Mouse (Mus musculus): Measurements from ENCODE around the gene Phf3. TPM values are rescaled to one million over a fixed set of nuclear protein-coding genes. Genes with fewer than 3 reads are reported as not detected.

The Phf3 gene
- polyA plus RNA-seq, 1 experiment from 2014 or later, result 30.9 TPM

DNA sequence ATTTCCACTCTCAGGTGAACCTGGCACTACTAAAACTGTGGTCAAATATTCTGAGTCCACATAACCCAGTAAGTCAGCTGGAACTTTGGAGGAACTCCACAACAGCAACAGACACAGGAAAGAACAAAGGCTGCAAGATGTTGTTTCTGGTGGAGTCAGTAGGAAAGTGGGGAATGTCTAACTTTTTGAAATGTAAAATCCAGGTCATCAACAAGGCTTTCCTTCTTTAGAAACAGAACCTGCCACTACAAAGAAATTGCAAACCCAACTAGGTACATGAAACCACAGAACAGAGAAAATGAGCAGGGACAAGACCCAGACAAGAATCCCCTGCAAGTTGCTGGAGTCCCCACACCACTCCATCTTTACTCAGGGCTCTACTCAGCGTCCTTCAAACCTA, 26.0 kb downstream of the Phf3 start:
- Histone ChIP-seq H3K4me2 (ENCODE audit: low read length) (no peak overlapping the region), H3K4me1 (replicated peaks; ENCODE audit: insufficient read depth, low read length) (0 out of 2 replicates have a peak, but pooled peaks cover 4% of the 10 kb centered on the region), H3K27ac (peak overlapping the region; percentile 1; the same call in 1 of the 2 replicates), H3K9ac (ENCODE audit: low read depth, low read length) (no peak overlapping the region), H3K4me3 (replicated peaks; ENCODE audit: low read depth, low read length) (no peak overlapping the region), H3K9me3 (replicated peaks; ENCODE audit: low read length) (no peaks in the 10 kb centered on the region), H3K36me3 (ENCODE audit: insufficient read depth, low read length) (0 out of 2 replicates have a peak, but pooled peaks cover 3% of the 10 kb centered on the region), H3K27me3 (ENCODE audit: insufficient read depth, low read length) (no peaks in the 10 kb centered on the region)
- ATAC-seq (replicated peaks; ENCODE audit: low FRiP score, low read depth) (no peak), DNase-seq (ENCODE audit: low spot score) (no peak)
- TF ChIP-seq CTCF (IDR thresholded peaks at IDR 0.05; ENCODE audit: low read depth), result no peak
- WGBS, result 28% methylated on average over 1 of the region's 1 CpGs

DNA sequence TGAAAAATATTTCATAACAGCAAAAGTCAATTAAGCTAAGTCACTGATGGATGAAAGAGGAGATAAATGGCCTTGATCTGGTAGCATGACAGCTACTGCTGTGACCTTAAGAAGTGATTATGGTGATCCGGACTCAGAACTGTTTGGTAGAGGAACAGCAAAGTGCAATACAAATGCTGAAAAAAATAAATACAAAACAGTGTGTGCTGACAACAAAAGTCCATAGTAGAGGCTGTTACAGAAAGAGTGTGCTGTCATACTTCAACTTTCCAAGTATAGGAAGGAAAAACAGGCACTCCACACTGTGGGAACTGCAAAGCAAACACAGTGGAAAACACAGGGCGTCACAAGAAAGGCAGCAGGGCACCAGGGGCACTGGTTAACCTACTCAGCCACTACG, 34.1 kb downstream of the Phf3 start:
- H3K27me3 ChIP-seq (ENCODE audit: insufficient read depth, low read length), result no peaks in the 10 kb centered on the region
- no peak overlapping the region for H3K4me2 ChIP-seq (ENCODE audit: low read length)
- no peak for TF ChIP-seq CTCF (IDR thresholded peaks at IDR 0.05; ENCODE audit: low read depth)
- DNase-seq (ENCODE audit: low spot score), result no peak
- no peaks in the 10 kb centered on the region for H3K4me1 ChIP-seq (replicated peaks; ENCODE audit: insufficient read depth, low read length)
- no peaks in the 10 kb centered on the region for H3K9me3 ChIP-seq (replicated peaks; ENCODE audit: low read length)
- H3K9ac ChIP-seq (ENCODE audit: low read depth, low read length), result no peak overlapping the region
- 71% methylated on average over 3 of the region's 3 CpGs for WGBS
- ATAC-seq (replicated peaks; ENCODE audit: low FRiP score, low read depth), result no peak
- peaks cover 3% of the 10 kb centered on the region; the same call in 1 of the 2 replicates for H3K36me3 ChIP-seq (ENCODE audit: insufficient read depth, low read length)
- H3K27ac ChIP-seq, result no peak overlapping the region
- H3K4me3 ChIP-seq (replicated peaks; ENCODE audit: low read depth, low read length), result no peak overlapping the region

DNA sequence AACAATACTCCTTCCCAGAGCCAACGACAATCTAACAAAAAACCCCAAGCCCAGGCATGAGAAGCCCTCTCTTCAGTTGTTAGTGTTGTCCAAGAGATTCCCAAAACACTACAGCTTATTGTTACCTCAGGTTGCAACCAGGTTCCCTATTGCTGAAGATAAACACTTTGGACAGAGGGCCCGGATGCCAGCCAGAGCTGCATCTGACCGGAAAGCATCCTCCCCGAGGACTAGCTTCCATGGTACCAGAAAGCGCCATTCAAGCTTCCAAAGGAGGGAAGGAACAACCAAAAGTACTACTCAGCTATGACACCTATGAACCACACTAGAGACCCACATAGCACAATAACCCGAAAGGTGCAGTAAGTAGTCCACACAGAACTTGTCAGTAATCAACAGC, 38.2 kb downstream of the Phf3 start:
- no peak overlapping the region for H3K27ac ChIP-seq
- no peak for DNase-seq (ENCODE audit: low spot score)
- H3K9ac ChIP-seq (ENCODE audit: low read depth, low read length), result no peak overlapping the region
- H3K4me3 ChIP-seq (replicated peaks; ENCODE audit: low read depth, low read length), result no peak overlapping the region
- no peak overlapping the region for H3K4me2 ChIP-seq (ENCODE audit: low read length)
- no peaks in the 10 kb centered on the region for H3K27me3 ChIP-seq (ENCODE audit: insufficient read depth, low read length)
- H3K36me3 ChIP-seq (ENCODE audit: insufficient read depth, low read length), result peaks cover 8% of the 10 kb centered on the region
- no peak for ATAC-seq (replicated peaks; ENCODE audit: low FRiP score, low read depth)
- no peaks in the 10 kb centered on the region for H3K9me3 ChIP-seq (replicated peaks; ENCODE audit: low read length)
- H3K4me1 ChIP-seq (replicated peaks; ENCODE audit: insufficient read depth, low read length), result no peaks in the 10 kb centered on the region
- TF ChIP-seq CTCF (IDR thresholded peaks at IDR 0.05; ENCODE audit: low read depth), result no peak
- 93% methylated on average over 6 of the region's 6 CpGs for WGBS

- Histone ChIP-seq H3K4me2 (ENCODE audit: low read length) (no peak overlapping the region), H3K9me3 (replicated peaks; ENCODE audit: low read length) (no peaks in the 10 kb centered on the region), H3K4me3 (replicated peaks; ENCODE audit: low read depth, low read length) (no peak overlapping the region), H3K36me3 (ENCODE audit: insufficient read depth, low read length) (peaks cover 15% of the 10 kb centered on the region), H3K9ac (ENCODE audit: low read depth, low read length) (no peak overlapping the region), H3K27ac (no peak overlapping the region), H3K27me3 (ENCODE audit: insufficient read depth, low read length) (no peaks in the 10 kb centered on the region), H3K4me1 (replicated peaks; ENCODE audit: insufficient read depth, low read length) (no peaks in the 10 kb centered on the region)
- no peak for DNase-seq (ENCODE audit: low spot score)
- no peak for TF ChIP-seq CTCF (IDR thresholded peaks at IDR 0.05; ENCODE audit: low read depth)
- no peak for ATAC-seq (replicated peaks; ENCODE audit: low FRiP score, low read depth)
- 82% methylated on average over 4 of the region's 4 CpGs for WGBS
These were observed 40.9 kb downstream of the Phf3 start for GRCm38 (mm10) chr1:30832778-30833177.

GRCm38 (mm10) chr1:30819414-30819813, 54.3 kb downstream of the Phf3 start:
- ATAC-seq (replicated peaks; ENCODE audit: low FRiP score, low read depth) (no peak), DNase-seq (ENCODE audit: low spot score) (no peak)
- 84% methylated on average over 6 of the region's 6 CpGs for WGBS
- no peak overlapping the region for H3K9ac ChIP-seq (ENCODE audit: low read depth, low read length)
- H3K36me3 ChIP-seq (ENCODE audit: insufficient read depth, low read length), result peaks cover 19% of the 10 kb centered on the region
- no peaks in the 10 kb centered on the region for H3K9me3 ChIP-seq (replicated peaks; ENCODE audit: low read length)
- H3K4me2 ChIP-seq (ENCODE audit: low read length), result no peak overlapping the region
- no peak overlapping the region for H3K4me3 ChIP-seq (replicated peaks; ENCODE audit: low read depth, low read length)
- TF ChIP-seq CTCF (IDR thresholded peaks at IDR 0.05; ENCODE audit: low read depth), result no peak
- H3K27ac ChIP-seq, result no peak overlapping the region
- H3K4me1 ChIP-seq (replicated peaks; ENCODE audit: insufficient read depth, low read length), result no peaks in the 10 kb centered on the region
- no peaks in the 10 kb centered on the region for H3K27me3 ChIP-seq (ENCODE audit: insufficient read depth, low read length)

DNA sequence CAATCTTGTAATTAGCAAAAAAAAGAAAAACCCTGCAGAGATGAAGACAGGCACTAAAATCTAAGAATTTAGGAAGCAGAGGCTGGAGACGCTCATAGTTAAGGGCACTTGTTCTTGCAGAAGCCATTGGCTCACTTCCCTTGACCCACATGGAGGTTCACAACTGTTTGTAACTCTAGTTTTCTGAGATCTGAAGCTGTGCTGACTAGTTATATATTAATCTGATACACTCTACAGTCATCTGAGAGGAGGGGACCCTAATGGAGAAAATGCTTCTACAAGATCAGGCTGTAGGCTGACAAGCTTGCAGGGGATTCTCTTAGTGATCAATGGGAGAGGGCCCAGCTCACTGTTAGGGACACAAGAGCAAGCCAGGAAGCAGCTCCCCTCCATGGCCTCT, 58.1 kb downstream of the Phf3 start:
- 72% methylated on average over 1 of the region's 1 CpGs for WGBS
- Histone ChIP-seq H3K27ac (no peak overlapping the region), H3K36me3 (ENCODE audit: insufficient read depth, low read length) (peaks cover 36% of the 10 kb centered on the region), H3K4me2 (ENCODE audit: low read length) (no peak overlapping the region), H3K9me3 (replicated peaks; ENCODE audit: low read length) (no peaks in the 10 kb centered on the region), H3K27me3 (ENCODE audit: insufficient read depth, low read length) (no peaks in the 10 kb centered on the region), H3K9ac (ENCODE audit: low read depth, low read length) (no peak overlapping the region), H3K4me3 (replicated peaks; ENCODE audit: low read depth, low read length) (no peak overlapping the region), H3K4me1 (replicated peaks; ENCODE audit: insufficient read depth, low read length) (no peaks in the 10 kb centered on the region)
- no peak for DNase-seq (ENCODE audit: low spot score)
- ATAC-seq (replicated peaks; ENCODE audit: low FRiP score, low read depth), result no peak
- TF ChIP-seq CTCF (IDR thresholded peaks at IDR 0.05; ENCODE audit: low read depth), result no peak

DNA sequence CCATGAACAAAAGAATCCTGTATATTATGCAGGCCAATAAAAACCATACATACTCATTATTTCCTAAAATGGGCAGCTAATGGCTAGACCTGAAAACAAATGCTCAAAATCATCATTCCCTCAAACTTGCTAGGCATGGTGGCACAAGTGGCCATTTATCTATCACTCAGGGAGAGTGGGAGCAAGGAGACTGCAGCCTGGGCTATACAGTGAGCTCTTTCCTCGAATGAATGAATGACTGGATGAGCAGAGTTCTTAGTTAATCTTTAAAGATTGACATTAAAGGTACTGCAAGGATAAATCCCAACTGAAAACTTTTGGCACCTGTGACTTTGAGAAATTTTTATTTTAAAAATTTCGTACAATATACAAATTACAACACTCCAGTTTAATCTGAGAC, 58.7 kb downstream of the Phf3 start:
- Histone ChIP-seq H3K4me1 (replicated peaks; ENCODE audit: insufficient read depth, low read length) (no peaks in the 10 kb centered on the region), H3K27me3 (ENCODE audit: insufficient read depth, low read length) (no peaks in the 10 kb centered on the region), H3K9me3 (replicated peaks; ENCODE audit: low read length) (no peaks in the 10 kb centered on the region), H3K36me3 (ENCODE audit: insufficient read depth, low read length) (peaks cover 32% of the 10 kb centered on the region), H3K9ac (ENCODE audit: low read depth, low read length) (no peak overlapping the region), H3K4me3 (replicated peaks; ENCODE audit: low read depth, low read length) (no peak overlapping the region), H3K27ac (no peak overlapping the region), H3K4me2 (ENCODE audit: low read length) (no peak overlapping the region)
- WGBS, result 66% methylated on average over 2 of the region's 2 CpGs
- no peak for TF ChIP-seq CTCF (IDR thresholded peaks at IDR 0.05; ENCODE audit: low read depth)
- no peak for ATAC-seq (replicated peaks; ENCODE audit: low FRiP score, low read depth)
- DNase-seq (ENCODE audit: low spot score), result no peak
